Mouse (Mus musculus): Measurements from ENCODE around the gene Gm7347. TPM values are rescaled to one million over a fixed set of nuclear protein-coding genes. Genes with fewer than 3 reads are reported as not detected.

Gene Gm7347
- not detected for polyA plus RNA-seq (2014; fragmentation: Illumina TruSeq; extraction: RNeasy Lipid Tissue Mini Kit (QIAGEN cat#74804); ENCODE audit: low read depth, low replicate concordance)

DNA sequence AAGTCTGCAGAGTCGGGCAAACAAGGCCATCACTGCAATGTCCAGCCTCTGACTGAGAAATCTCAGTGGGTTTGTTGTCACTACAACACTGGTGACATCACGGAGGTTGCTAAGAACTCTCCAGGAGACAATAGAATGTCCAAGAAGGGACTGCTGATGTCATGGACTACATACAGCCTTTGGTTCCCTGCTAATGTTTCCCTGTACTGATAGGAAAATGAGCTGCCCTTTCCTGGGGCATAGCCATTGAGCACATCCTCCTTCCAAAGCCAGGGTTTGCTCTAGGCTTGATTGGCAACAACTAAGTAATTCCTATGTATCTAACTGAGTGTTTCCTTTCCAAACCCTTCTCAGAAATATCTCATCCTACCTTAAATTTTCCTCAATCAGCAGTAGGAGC is at the start of gene Gm7347:
TSS of gene Gm7347 (minus strand) at position 101 of the 400 bp plus-strand sequence.

DNA sequence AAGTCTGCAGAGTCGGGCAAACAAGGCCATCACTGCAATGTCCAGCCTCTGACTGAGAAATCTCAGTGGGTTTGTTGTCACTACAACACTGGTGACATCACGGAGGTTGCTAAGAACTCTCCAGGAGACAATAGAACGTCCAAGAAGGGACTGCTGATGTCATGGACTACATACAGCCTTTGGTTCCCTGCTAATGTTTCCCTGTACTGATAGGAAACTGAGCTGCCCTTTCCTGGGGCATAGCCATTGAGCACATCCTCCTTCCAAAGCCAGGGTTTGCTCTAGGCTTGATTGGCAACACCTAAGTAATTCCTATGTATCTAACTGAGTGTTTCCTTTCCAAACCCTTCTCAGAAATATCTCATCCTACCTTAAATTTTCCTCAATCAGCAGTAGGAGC is 46.9 kb upstream of the Gm7347 start, which contains the start of gene 5031410I06Rik:
TSS of gene 5031410I06Rik (minus strand) at position 101 of the 400 bp plus-strand sequence.

DNA sequence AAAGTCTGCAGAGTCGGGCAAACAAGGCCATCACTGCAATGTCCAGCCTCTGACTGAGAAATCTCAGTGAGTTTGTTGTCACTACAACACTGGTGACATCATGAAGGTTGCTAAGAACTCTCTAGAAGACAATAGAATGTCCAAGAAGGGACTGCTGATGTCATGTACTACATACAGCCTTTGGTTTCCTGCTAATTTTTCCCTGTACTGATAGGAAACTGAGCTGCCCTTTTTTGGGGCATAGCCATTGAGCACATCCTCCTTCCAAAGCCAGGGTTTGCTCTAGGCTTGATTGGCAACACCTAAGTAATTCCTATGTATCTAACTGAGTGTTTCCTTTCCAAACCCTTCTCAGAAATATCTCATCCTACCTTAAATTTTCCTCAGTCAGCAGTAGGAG is 30.8 kb upstream of the Gm7347 start, which contains the start of gene Gm10471:
TSS of gene Gm10471 (minus strand) at position 101 of the 400 bp plus-strand sequence.

DNA sequence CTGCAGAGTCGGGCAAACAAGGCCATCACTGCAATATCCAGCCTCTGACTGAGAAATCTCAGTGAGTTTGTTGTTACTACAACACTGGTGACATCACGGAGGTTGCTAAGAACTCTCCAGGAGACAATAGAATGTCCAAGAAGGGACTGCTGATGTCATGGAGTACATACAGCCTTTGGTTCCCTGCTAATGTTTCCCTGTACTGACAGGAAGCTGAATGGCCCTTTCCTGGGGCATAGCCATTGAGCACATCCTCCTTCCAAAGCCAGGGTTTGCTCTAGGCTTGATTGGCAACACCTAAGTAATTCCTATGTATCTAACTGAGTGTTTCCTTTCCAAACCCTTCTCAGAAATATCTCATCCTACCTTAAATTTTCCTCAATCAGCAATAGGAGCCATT is 18.9 kb downstream of the Gm7347 start, which contains the start of gene Speer4a:
TSS of gene Speer4a (minus strand) at position 101 of the 400 bp plus-strand sequence.

DNA sequence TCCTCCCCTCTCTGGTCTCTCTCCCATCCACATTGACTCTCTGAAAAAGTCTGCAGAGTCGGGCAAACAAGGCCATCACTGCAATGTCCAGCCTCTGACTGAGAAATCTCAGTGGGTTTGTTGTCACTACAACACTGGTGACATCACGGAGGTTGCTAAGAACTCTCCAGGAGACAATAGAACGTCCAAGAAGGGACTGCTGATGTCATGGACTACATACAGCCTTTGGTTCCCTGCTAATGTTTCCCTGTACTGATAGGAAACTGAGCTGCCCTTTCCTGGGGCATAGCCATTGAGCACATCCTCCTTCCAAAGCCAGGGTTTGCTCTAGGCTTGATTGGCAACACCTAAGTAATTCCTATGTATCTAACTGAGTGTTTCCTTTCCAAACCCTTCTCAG is 35.6 kb downstream of the Gm7347 start, which contains the start of gene Gm5862:
TSS of gene Gm5862 (minus strand) at position 101 of the 400 bp plus-strand sequence.

DNA sequence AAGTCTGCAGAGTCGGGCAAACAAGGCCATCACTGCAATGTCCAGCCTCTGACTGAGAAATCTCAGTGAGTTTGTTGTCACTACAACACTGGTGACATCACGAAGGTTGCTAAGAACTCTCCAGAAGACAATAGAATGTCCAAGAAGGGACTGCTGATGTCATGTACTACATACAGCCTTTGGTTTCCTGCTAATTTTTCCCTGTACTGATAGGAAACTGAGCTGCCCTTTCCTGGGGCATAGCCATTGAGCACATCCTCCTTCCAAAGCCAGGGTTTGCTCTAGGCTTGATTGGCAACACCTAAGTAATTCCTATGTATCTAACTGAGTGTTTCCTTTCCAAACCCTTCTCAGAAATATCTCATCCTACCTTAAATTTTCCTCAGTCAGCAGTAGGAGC is 53.7 kb downstream of the Gm7347 start, which contains the start of gene Gm1979:
TSS of gene Gm1979 (minus strand) at position 101 of the 400 bp plus-strand sequence.

Other genes with a start within 250 kb of the Gm7347 start
- gene Gm21663, start 116.2 kb downstream of the Gm7347 start, polyA plus RNA-seq (2014; fragmentation: Illumina TruSeq; extraction: RNeasy Lipid Tissue Mini Kit (QIAGEN cat#74804); ENCODE audit: low read depth, low replicate concordance), result not detected
- gene Gm21671, start 104.2 kb downstream of the Gm7347 start, polyA plus RNA-seq (2014; fragmentation: Illumina TruSeq; extraction: RNeasy Lipid Tissue Mini Kit (QIAGEN cat#74804); ENCODE audit: low read depth, low replicate concordance), result not detected
- not detected for gene Gm21680, start 85.9 kb downstream of the Gm7347 start, polyA plus RNA-seq (2014; fragmentation: Illumina TruSeq; extraction: RNeasy Lipid Tissue Mini Kit (QIAGEN cat#74804); ENCODE audit: low read depth, low replicate concordance)
- not detected for gene Gm21698, start 69.9 kb downstream of the Gm7347 start, polyA plus RNA-seq (2014; fragmentation: Illumina TruSeq; extraction: RNeasy Lipid Tissue Mini Kit (QIAGEN cat#74804); ENCODE audit: low read depth, low replicate concordance)
- not detected for gene Gm1979, start 53.8 kb downstream of the Gm7347 start, polyA plus RNA-seq (2014; fragmentation: Illumina TruSeq; extraction: RNeasy Lipid Tissue Mini Kit (QIAGEN cat#74804); ENCODE audit: low read depth, low replicate concordance)
- gene Gm5862, start 35.7 kb downstream of the Gm7347 start, polyA plus RNA-seq (2014; fragmentation: Illumina TruSeq; extraction: RNeasy Lipid Tissue Mini Kit (QIAGEN cat#74804); ENCODE audit: low read depth, low replicate concordance), result not detected
- gene Speer4a, start 19.0 kb downstream of the Gm7347 start, polyA plus RNA-seq (2014; fragmentation: Illumina TruSeq; extraction: RNeasy Lipid Tissue Mini Kit (QIAGEN cat#74804); ENCODE audit: low read depth, low replicate concordance), result not detected
- not detected for gene Gm10471, start 30.7 kb upstream of the Gm7347 start, polyA plus RNA-seq (2014; fragmentation: Illumina TruSeq; extraction: RNeasy Lipid Tissue Mini Kit (QIAGEN cat#74804); ENCODE audit: low read depth, low replicate concordance)
- gene 5031410I06Rik, start 46.8 kb upstream of the Gm7347 start, polyA plus RNA-seq (2014; fragmentation: Illumina TruSeq; extraction: RNeasy Lipid Tissue Mini Kit (QIAGEN cat#74804); ENCODE audit: low read depth, low replicate concordance), result not detected
- gene Gm10220, start 62.8 kb upstream of the Gm7347 start, polyA plus RNA-seq (2014; fragmentation: Illumina TruSeq; extraction: RNeasy Lipid Tissue Mini Kit (QIAGEN cat#74804); ENCODE audit: low read depth, low replicate concordance), result not detected
- not detected for gene Gm7361, start 199.1 kb upstream of the Gm7347 start, polyA plus RNA-seq (2014; fragmentation: Illumina TruSeq; extraction: RNeasy Lipid Tissue Mini Kit (QIAGEN cat#74804); ENCODE audit: low read depth, low replicate concordance)

Measured in kidney, adult 10 weeks (tissue).